Mouse (Mus musculus) lung, embryonic 15.5 days (tissue): ENCODE results near the gene Baiap3. TPM values are rescaled to one million over a fixed set of nuclear protein-coding genes. Genes with fewer than 3 reads are reported as not detected.

Source experiments
- ATAC-seq: fragments of 200-750 bp; cut with Nextera tagmentation; 2 replicates; pipeline ENCODE4 v1.8.0; 2017; ENCODE audit warnings: moderate number of reproducible peaks, borderline replicate concordance; ENCODE audit not compliant: low FRiP score, low TSS enrichment; ENCODE audit errors: extremely low read depth
- H3K27ac ChIP-seq: fragments of 300-500 bp; sonication (generic); 2 replicates; pipeline ENCODE4 v1.5.1; 2015; ENCODE audit warnings: moderate library complexity, mild to moderate bottlenecking, inconsistent platforms
- H3K27me3 ChIP-seq: fragments of 300-500 bp; sonication (generic); 2 replicates; pipeline ENCODE4 v1.6.1; 2015; ENCODE audit warnings: inconsistent platforms
- H3K36me3 ChIP-seq: fragments of 300-500 bp; sonication (generic); 2 replicates; pipeline ENCODE4 v1.6.1; 2015; ENCODE audit warnings: inconsistent platforms
- H3K4me1 ChIP-seq: fragments of 300-500 bp; sonication (generic); 2 replicates; pipeline ENCODE4 v1.6.1; 2015; ENCODE audit warnings: inconsistent platforms
- H3K4me2 ChIP-seq: fragments of 300-500 bp; sonication (generic); 2 replicates; pipeline ENCODE4 v1.6.1; 2015; ENCODE audit warnings: inconsistent platforms, mild to moderate bottlenecking, moderate library complexity
- H3K4me3 ChIP-seq: fragments of 300-500 bp; sonication (generic); 2 replicates; pipeline ENCODE4 v1.5.1; 2015; ENCODE audit warnings: mild to moderate bottlenecking, inconsistent platforms
- H3K9ac ChIP-seq: fragments of 300-500 bp; sonication (generic); 2 replicates; pipeline ENCODE4 v1.6.1; 2015; ENCODE audit warnings: inconsistent platforms
- H3K9me3 ChIP-seq: fragments of 300-500 bp; sonication (generic); 2 replicates; pipeline ENCODE4 v1.6.1; 2016; ENCODE audit warnings: inconsistent platforms
- WGBS: fragments of 180-500 bp; shearing (Covaris S2); methylation state at CpG from one replicate; pipeline ENCODE4 v1.1.7; 2015; 5-methylcytosine and 5-hydroxymethylcytosine counted together
- polyA plus RNA-seq: library from polyadenylated mRNA; unstranded; fragments of >200 nt; fragmentation: Nextera tagmentation; extraction: Ambion mirVana; gene quantifications from 2 replicates; pipeline ENCODE4 v1.2.1, GENCODE M21; 2015

The Baiap3 gene
- polyA plus RNA-seq, 1 experiment from 2014 or later, result 1.2 TPM

GRCm38 (mm10) chr17:25272951-25273705, 17.0 kb upstream of the Baiap3 start:
- Histone ChIP-seq H3K36me3 (peaks cover 16% of the 10 kb centered on the region), H3K27ac (peak overlapping the region; percentile 97), H3K9ac (peak overlapping the region; percentile 98), H3K4me1 (peaks cover 31% of the 10 kb centered on the region), H3K9me3 (no peaks in the 10 kb centered on the region), H3K4me3 (peak overlapping the region; percentile 79), H3K4me2 (peak overlapping the region; percentile 89), H3K27me3 (no peaks in the 10 kb centered on the region)
- ATAC-seq, result peak; percentile 91
- WGBS, result under 1% methylated on average over 92 of the region's 92 CpGs

- H3K9ac ChIP-seq, result peak overlapping the region; percentile 98
- peak overlapping the region; percentile 79 for H3K4me3 ChIP-seq
- peaks cover 24% of the 10 kb centered on the region for H3K36me3 ChIP-seq
- H3K4me2 ChIP-seq, result peak overlapping the region; percentile 89
- no peaks in the 10 kb centered on the region for H3K9me3 ChIP-seq
- H3K4me1 ChIP-seq, result peaks cover 31% of the 10 kb centered on the region
- 0% methylated on average over 10 of the region's 10 CpGs for WGBS
- no peaks in the 10 kb centered on the region for H3K27me3 ChIP-seq
- no peak for ATAC-seq
- peak overlapping the region; percentile 97 for H3K27ac ChIP-seq
These were observed 16.2 kb upstream of the Baiap3 start for GRCm38 (mm10) chr17:25272326-25272725.

GRCm38 (mm10) chr17:25270795-25271335, 14.7 kb upstream of the Baiap3 start:
- ATAC-seq, result no peak
- Histone ChIP-seq H3K4me1 (peaks cover 31% of the 10 kb centered on the region), H3K36me3 (peaks cover 39% of the 10 kb centered on the region), H3K9me3 (no peaks in the 10 kb centered on the region), H3K27ac (no peak overlapping the region), H3K4me2 (peak overlapping the region; percentile 89), H3K4me3 (peak overlapping the region; percentile 79), H3K27me3 (no peaks in the 10 kb centered on the region), H3K9ac (0 out of 2 replicates have a peak overlapping the region, but pooled peaks have one; percentile 98)
- 51% methylated on average over 2 of the region's 2 CpGs for WGBS

GRCm38 (mm10) chr17:25264453-25264852, 8.3 kb upstream of the Baiap3 start:
- no peaks in the 10 kb centered on the region for H3K4me1 ChIP-seq
- H3K9me3 ChIP-seq, result no peaks in the 10 kb centered on the region
- no peak overlapping the region for H3K27ac ChIP-seq
- H3K36me3 ChIP-seq, result peaks cover 80% of the 10 kb centered on the region
- 62% methylated on average over 3 of the region's 3 CpGs for WGBS
- no peaks in the 10 kb centered on the region for H3K27me3 ChIP-seq
- H3K9ac ChIP-seq, result no peak overlapping the region
- no peak for ATAC-seq
- no peak overlapping the region for H3K4me2 ChIP-seq
- no peak overlapping the region for H3K4me3 ChIP-seq

GRCm38 (mm10) chr17:25257804-25258261, 1.7 kb upstream of the Baiap3 start:
- Histone ChIP-seq H3K4me1 (peaks cover 11% of the 10 kb centered on the region), H3K27ac (no peak overlapping the region), H3K9me3 (no peaks in the 10 kb centered on the region), H3K27me3 (peaks cover 31% of the 10 kb centered on the region), H3K36me3 (peaks cover 22% of the 10 kb centered on the region), H3K4me2 (no peak overlapping the region), H3K4me3 (no peak overlapping the region), H3K9ac (no peak overlapping the region)
- no peak for ATAC-seq
- WGBS, result 36% methylated on average over 6 of the region's 6 CpGs

- 40% methylated on average over 2 of the region's 2 CpGs for WGBS
- Histone ChIP-seq H3K36me3 (peaks cover 14% of the 10 kb centered on the region), H3K9ac (no peak overlapping the region), H3K4me2 (no peak overlapping the region), H3K4me3 (no peak overlapping the region), H3K4me1 (peaks cover 11% of the 10 kb centered on the region), H3K9me3 (no peaks in the 10 kb centered on the region), H3K27me3 (peaks cover 33% of the 10 kb centered on the region), H3K27ac (no peak overlapping the region)
- no peak for ATAC-seq
These were observed 1.1 kb downstream of the Baiap3 start for GRCm38 (mm10) chr17:25255110-25255509.

- no peak overlapping the region for H3K9ac ChIP-seq
- WGBS, result 20% methylated on average over 10 of the region's 10 CpGs
- peaks cover 33% of the 10 kb centered on the region for H3K27me3 ChIP-seq
- H3K27ac ChIP-seq, result no peak overlapping the region
- no peak overlapping the region for H3K4me3 ChIP-seq
- no peaks in the 10 kb centered on the region for H3K9me3 ChIP-seq
- peaks cover 2% of the 10 kb centered on the region; the same call in 1 of the 2 replicates for H3K36me3 ChIP-seq
- no peak overlapping the region for H3K4me2 ChIP-seq
- H3K4me1 ChIP-seq, result peaks cover 11% of the 10 kb centered on the region
- no peak for ATAC-seq
These were observed 2.4 kb downstream of the Baiap3 start for GRCm38 (mm10) chr17:25253760-25254159.

- no peaks in the 10 kb centered on the region for H3K9me3 ChIP-seq
- H3K27me3 ChIP-seq, result peaks cover 33% of the 10 kb centered on the region
- whole genome bisulfite sequencing, result 26% methylated on average over 3 of the region's 3 CpGs
- H3K27ac ChIP-seq, result no peak overlapping the region
- no peaks in the 10 kb centered on the region for H3K36me3 ChIP-seq
- no peak overlapping the region for H3K4me2 ChIP-seq
- H3K4me1 ChIP-seq, result peaks cover 11% of the 10 kb centered on the region
- no peak for ATAC-seq
- H3K9ac ChIP-seq, result no peak overlapping the region
- H3K4me3 ChIP-seq, result no peak overlapping the region
These were observed 3.5 kb downstream of the Baiap3 start for GRCm38 (mm10) chr17:25252643-25253042.

GRCm38 (mm10) chr17:25250181-25250835, 5.9 kb downstream of the Baiap3 start:
- H3K9me3 ChIP-seq, result no peaks in the 10 kb centered on the region
- no peak for ATAC-seq
- H3K9ac ChIP-seq, result no peak overlapping the region
- H3K27ac ChIP-seq, result no peak overlapping the region
- no peaks in the 10 kb centered on the region for H3K36me3 ChIP-seq
- H3K4me2 ChIP-seq, result no peak overlapping the region
- no peak overlapping the region for H3K4me3 ChIP-seq
- peaks cover 26% of the 10 kb centered on the region for H3K27me3 ChIP-seq
- WGBS, result 73% methylated on average over 8 of the region's 8 CpGs
- no peaks in the 10 kb centered on the region for H3K4me1 ChIP-seq

- peaks cover 7% of the 10 kb centered on the region for H3K36me3 ChIP-seq
- no peak overlapping the region for H3K4me2 ChIP-seq
- peaks cover 6% of the 10 kb centered on the region; the same call in 1 of the 2 replicates for H3K27me3 ChIP-seq
- H3K4me1 ChIP-seq, result no peaks in the 10 kb centered on the region
- H3K9ac ChIP-seq, result no peak overlapping the region
- no peaks in the 10 kb centered on the region for H3K9me3 ChIP-seq
- WGBS, result 73% methylated on average over 18 of the region's 18 CpGs
- ATAC-seq, result no peak
- H3K27ac ChIP-seq, result no peak overlapping the region
- no peak overlapping the region for H3K4me3 ChIP-seq
These were observed 8.0 kb downstream of the Baiap3 start for GRCm38 (mm10) chr17:25248033-25248750.

- no peak overlapping the region for H3K4me3 ChIP-seq
- peaks cover 19% of the 10 kb centered on the region for H3K36me3 ChIP-seq
- H3K27me3 ChIP-seq, result no peaks in the 10 kb centered on the region
- H3K4me1 ChIP-seq, result peaks cover 15% of the 10 kb centered on the region
- WGBS, result 69% methylated on average over 16 of the region's 16 CpGs
- no peak overlapping the region for H3K9ac ChIP-seq
- H3K9me3 ChIP-seq, result no peaks in the 10 kb centered on the region
- no peak for ATAC-seq
- H3K27ac ChIP-seq, result no peak overlapping the region
- H3K4me2 ChIP-seq, result no peak overlapping the region
These were observed 11.9 kb downstream of the Baiap3 start for GRCm38 (mm10) chr17:25244239-25244638.
